Mouse (Mus musculus) CH12.LX (cell line): Measurements from ENCODE around the gene Aff3. TPM values are rescaled to one million over a fixed set of nuclear protein-coding genes. Genes with fewer than 3 reads are reported as not detected.

Source experiments
- DNase-seq: peaks from one replicate; pipeline ENCODE4 v3.0.0-alpha.2; 2013; ENCODE audit errors: extremely low read depth
- H3K27ac ChIP-seq: 2 replicates; pipeline ENCODE4 v1.5.1; 2012; ENCODE audit warnings: low read depth, mild to moderate bottlenecking, control low read depth, moderate library complexity; ENCODE audit not compliant: insufficient read depth
- H3K27me3 ChIP-seq: replicated peaks from 2 replicates; pipeline ENCODE3; 2012; ENCODE audit warnings: inconsistent platforms
- H3K36me3 ChIP-seq, 2 experiments: replicated peaks in 1 of 2; 2 replicates each; pipeline versions ENCODE3 to v1.6.1; 2012; ENCODE audit warnings: inconsistent platforms in 1 of 2, low read length in 1 of 2, mild to moderate bottlenecking in 1 of 2, mixed read lengths in 1 of 2, moderate library complexity in 1 of 2; ENCODE audit not compliant: control insufficient read depth in 1 of 2, insufficient read depth in 1 of 2
- H3K4me1 ChIP-seq, 2 experiments: 2 replicates each; pipeline ENCODE4 v1.6.1; 2012; ENCODE audit warnings: inconsistent platforms in 1 of 2, moderate library complexity in 1 of 2; ENCODE audit not compliant: insufficient read depth in 2 of 2, control insufficient read depth in 1 of 2
- H3K4me2 ChIP-seq: 2 replicates; pipeline ENCODE4 v1.6.1; 2012; ENCODE audit warnings: low read depth, mild to moderate bottlenecking, control low read depth; ENCODE audit not compliant: poor library complexity, insufficient read depth, severe bottlenecking
- H3K4me3 ChIP-seq, 3 experiments: fragments of 150-350 bp in 1 of 3; sonication (generic) in 1 of 3; replicated peaks in 1 of 3; 2 replicates each; pipeline versions ENCODE3 to v1.5.1; 2011 to 2012; ENCODE audit warnings: low read depth in 2 of 3, low read length in 2 of 3, mild to moderate bottlenecking in 2 of 3, moderate library complexity in 2 of 3, control low read depth in 1 of 3, improper control_type of control experiment in 1 of 3, inconsistent platforms in 1 of 3, mixed read lengths in 1 of 3; ENCODE audit not compliant: poor library complexity in 1 of 3
- H3K79me2 ChIP-seq: replicated peaks from 2 replicates; pipeline ENCODE4 v1.6.1; 2012; ENCODE audit warnings: mild to moderate bottlenecking, moderate library complexity; ENCODE audit not compliant: control insufficient read depth, poor library complexity, insufficient read depth, severe bottlenecking; ENCODE audit errors: extremely low read depth
- H3K9ac ChIP-seq: 2 replicates; pipeline ENCODE4 v1.6.1; 2012; ENCODE audit warnings: low read depth, mild to moderate bottlenecking, control low read depth, moderate library complexity; ENCODE audit not compliant: insufficient read depth
- H3K9me3 ChIP-seq: replicated peaks from 2 replicates; pipeline ENCODE3; 2012; ENCODE audit warnings: low read length, inconsistent platforms, mixed read lengths
- CHD1 ChIP-seq: IDR thresholded peaks from 2 replicates; pipeline ENCODE4 v1.6.1; 2012; ENCODE audit warnings: low read depth, low read length, improper control_type of control experiment, inconsistent platforms
- CHD2 ChIP-seq: IDR thresholded peaks from 2 replicates; pipeline ENCODE4 v1.6.1; 2011; ENCODE audit warnings: low read length, improper control_type of control experiment
- CTCF ChIP-seq, 2 experiments: IDR thresholded peaks in 1 of 2; conservative IDR thresholded peaks in 1 of 2; 2 replicates each; pipeline ENCODE4 v1.5.1; 2011 to 2012; ENCODE audit warnings: low read depth in 2 of 2, low read length in 2 of 2, improper control_type of control experiment in 1 of 2, inconsistent platforms in 1 of 2, mild to moderate bottlenecking in 1 of 2, moderate library complexity in 1 of 2
- E2F4 ChIP-seq: IDR thresholded peaks from 2 replicates; pipeline ENCODE4 v1.6.1; 2011; ENCODE audit warnings: low read depth, low read length, improper control_type of control experiment; ENCODE audit not compliant: insufficient replicate concordance
- ETS1 ChIP-seq: conservative IDR thresholded peaks from 2 replicates; pipeline ENCODE4 v1.6.1; 2012; ENCODE audit warnings: low read depth, mild to moderate bottlenecking, inconsistent platforms, low read length, improper control_type of control experiment, moderate library complexity
- GABPA ChIP-seq: IDR thresholded peaks from 2 replicates; pipeline ENCODE4 v1.6.1; 2012; ENCODE audit warnings: low read depth, low read length, improper control_type of control experiment, inconsistent platforms; ENCODE audit not compliant: insufficient replicate concordance
- HCFC1 ChIP-seq: IDR thresholded peaks from 2 replicates; pipeline ENCODE4 v1.6.1; 2012; ENCODE audit warnings: low read depth, mild to moderate bottlenecking, inconsistent platforms, low read length, improper control_type of control experiment
- IRF4 ChIP-seq: IDR thresholded peaks from 2 replicates; pipeline ENCODE4 v1.6.1; 2014; ENCODE audit warnings: low read depth, mild to moderate bottlenecking, inconsistent platforms, low read length, improper control_type of control experiment
- JUN ChIP-seq: IDR thresholded peaks from 2 replicates; pipeline ENCODE4 v1.6.1; 2011; ENCODE audit warnings: low read depth, mild to moderate bottlenecking, low read length, improper control_type of control experiment, moderate library complexity; ENCODE audit not compliant: insufficient read depth
- KAT2A ChIP-seq: IDR thresholded peaks from 2 replicates; pipeline ENCODE4 v1.6.1; 2012; ENCODE audit warnings: low read length, improper control_type of control experiment, inconsistent platforms; ENCODE audit not compliant: insufficient replicate concordance
- MAFK ChIP-seq: IDR thresholded peaks from 2 replicates; pipeline ENCODE4 v1.6.1; 2011; ENCODE audit warnings: low read length, improper control_type of control experiment; ENCODE audit not compliant: insufficient replicate concordance
- MAX ChIP-seq: IDR thresholded peaks from 2 replicates; pipeline ENCODE4 v1.6.1; 2011; ENCODE audit warnings: low read length, improper control_type of control experiment
- MAZ ChIP-seq: IDR thresholded peaks from 2 replicates; pipeline ENCODE4 v1.6.1; 2012; ENCODE audit warnings: low read depth, mild to moderate bottlenecking, inconsistent platforms, low read length, improper control_type of control experiment, moderate library complexity
- MEF2A ChIP-seq: IDR thresholded peaks from 2 replicates; pipeline ENCODE4 v1.6.1; 2014; ENCODE audit warnings: low read depth, mild to moderate bottlenecking, inconsistent platforms, low read length, improper control_type of control experiment, borderline replicate concordance
- MXI1 ChIP-seq: IDR thresholded peaks from 2 replicates; pipeline ENCODE4 v1.6.1; 2011; ENCODE audit warnings: mild to moderate bottlenecking, low read depth, low read length, improper control_type of control experiment
- MYC ChIP-seq: IDR thresholded peaks from 2 replicates; pipeline ENCODE4 v1.6.1; 2011; ENCODE audit warnings: low read depth, mild to moderate bottlenecking, improper control_type of control experiment, low read length
- NELFE ChIP-seq: IDR thresholded peaks from 2 replicates; pipeline ENCODE4 v1.6.1; 2011; ENCODE audit warnings: low read depth, low read length, improper control_type of control experiment
- NRF1 ChIP-seq: IDR thresholded peaks from 2 replicates; pipeline ENCODE4 v1.6.1; 2014; ENCODE audit warnings: low read depth, mild to moderate bottlenecking, inconsistent platforms, low read length, improper control_type of control experiment, moderate library complexity
- POLR2AphosphoS2 ChIP-seq: IDR thresholded peaks from 2 replicates; pipeline ENCODE4 v1.6.1; 2011; ENCODE audit warnings: low read depth, low read length, improper control_type of control experiment
- RAD21 ChIP-seq: IDR thresholded peaks from 2 replicates; pipeline ENCODE4 v1.6.1; 2011; ENCODE audit warnings: low read depth, mild to moderate bottlenecking, low read length, improper control_type of control experiment, moderate library complexity
- RCOR1 ChIP-seq: conservative IDR thresholded peaks from 2 replicates; pipeline ENCODE4 v1.6.1; 2012; ENCODE audit warnings: low read depth, mild to moderate bottlenecking, inconsistent platforms, low read length, improper control_type of control experiment
- SMC3 ChIP-seq: IDR thresholded peaks from 2 replicates; pipeline ENCODE4 v1.6.1; 2011; ENCODE audit warnings: low read depth, low read length, improper control_type of control experiment
- TCF12 ChIP-seq: IDR thresholded peaks from 2 replicates; pipeline ENCODE4 v1.6.1; 2014; ENCODE audit warnings: low read depth, mild to moderate bottlenecking, inconsistent platforms, low read length, improper control_type of control experiment
- UBTF ChIP-seq: IDR thresholded peaks from 2 replicates; pipeline ENCODE4 v1.6.1; 2012; ENCODE audit warnings: low read depth, mild to moderate bottlenecking, inconsistent platforms, low read length, improper control_type of control experiment, moderate library complexity
- USF2 ChIP-seq: conservative IDR thresholded peaks from 2 replicates; pipeline ENCODE4 v1.6.1; 2011; ENCODE audit warnings: low read depth, low read length, improper control_type of control experiment
- ZKSCAN1 ChIP-seq: IDR thresholded peaks from 2 replicates; pipeline ENCODE4 v1.6.1; 2012; ENCODE audit warnings: low read depth, inconsistent platforms, low read length, improper control_type of control experiment, borderline replicate concordance
- ZMIZ1 ChIP-seq: IDR thresholded peaks from 2 replicates; pipeline ENCODE4 v1.6.1; 2012; ENCODE audit warnings: low read depth, mild to moderate bottlenecking, inconsistent platforms, low read length, improper control_type of control experiment
- ZNF384 ChIP-seq: IDR thresholded peaks from 2 replicates; pipeline ENCODE4 v1.6.1; 2012; ENCODE audit warnings: low read depth, low read length, improper control_type of control experiment, inconsistent platforms
- dilution Hi-C: fragments of 300-500 bp; cut with MboI; formaldehyde crosslinking; loops from 2 replicates; pipeline ENCODE4 v1.14.3; 2020; ENCODE audit warnings: low sequenced_read_pairs; ENCODE audit not compliant: extremely low pct_unique_long_range_greater_than_20kb, extremely low pct_ligation_motif_present
- in situ Hi-C: fragments of 300-500 bp; cut with MboI; formaldehyde crosslinking; loops from 3 replicates; pipeline ENCODE4 v1.14.3; 2019; ENCODE audit warnings: low sequenced_read_pairs, low pct_ligation_motif_present, low pct_unique_long_range_greater_than_20kb, mixed read lengths
- polyA plus RNA-seq: library from polyadenylated mRNA; unstranded; fragments of >175 nt; gene quantifications from 2 replicates; pipeline ENCODE4 v1.2.1, GENCODE M21; 2012; ENCODE audit warnings: low read depth; ENCODE audit not compliant: insufficient read length
- total RNA-seq, 2 experiments: library from RNA; depleted of rRNA; stranded (reverse); fragments of 300-350 nt in 1 of 2; fragments of >200 nt in 1 of 2; gene quantifications; 2 replicates each; pipeline ENCODE4 v1.2.3; 2012 to 2014

Gene Aff3
- total and polyA plus RNA-seq, 3 experiments = 5.1 to 29.9 (median 7.7) TPM

DNA sequence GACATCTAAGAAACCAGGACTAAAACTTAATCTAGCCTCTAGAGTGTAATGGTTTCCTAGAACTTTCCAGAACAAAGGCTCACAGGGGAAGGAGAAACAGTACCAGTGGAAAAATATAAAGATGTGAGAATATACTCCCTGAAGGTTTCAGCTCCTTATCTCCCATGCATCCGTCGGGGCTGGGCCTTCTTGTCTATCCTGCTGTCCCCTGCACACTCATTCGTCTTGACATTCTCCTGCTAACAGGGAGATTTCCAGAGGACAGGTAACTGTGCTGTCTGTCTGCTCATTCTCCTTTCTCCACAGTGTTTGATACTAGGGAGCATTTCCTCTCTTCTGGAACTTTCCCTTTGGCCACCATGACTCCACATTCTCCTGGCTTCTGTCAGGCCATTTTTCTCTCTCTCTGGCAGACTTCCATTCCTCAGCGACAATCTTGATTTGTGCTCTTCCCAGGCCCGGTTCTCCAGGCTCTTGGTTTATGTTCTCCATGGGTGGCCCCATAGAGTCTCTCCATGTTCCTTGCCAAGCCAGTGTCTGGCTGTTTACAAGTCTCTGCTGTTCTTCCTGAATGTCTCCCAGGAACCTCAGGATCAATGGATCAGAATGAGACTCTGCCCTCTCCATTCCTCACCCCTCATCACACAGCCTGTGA, 1.5 kb upstream of the Aff3 start:
- TF ChIP-seq MYC (no peak), GABPA (no peak), ZNF384 (no peak), KAT2A (no peak), MXI1 (no peak), NELFE (no peak), MEF2A (no peak), RAD21 (no peak), RCOR1 (no peak), CHD1 (no peak), POLR2AphosphoS2 (no peak), IRF4 (no peak), TCF12 (no peak), ETS1 (no peak), MAFK (no peak), CTCF (conservative IDR thresholded peaks at IDR 0.05 in 1 of 2, IDR thresholded peaks at IDR 0.05 in 1 of 2; ENCODE audit: low read depth in 2 of 2, low read length in 2 of 2) (no peak), UBTF (no peak), ZMIZ1 (no peak), SMC3 (no peak)
- TF ChIP-seq, all 38 proteins: peak for 0
- Histone ChIP-seq H3K36me3 (no peaks in the 10 kb centered on the region), H3K4me3 (no peak overlapping the region), H3K27ac (no peak overlapping the region), H3K27me3 (no peaks in the 10 kb centered on the region), H3K9me3 (no peaks in the 10 kb centered on the region), H3K4me1 (peaks cover 20 to 35% of the 10 kb centered on the region in 2 experiments), H3K79me2 (no peaks in the 10 kb centered on the region), H3K9ac (no peak overlapping the region), H3K4me2 (no peak overlapping the region)
- dilution Hi-C loops = no loop called here
- no peak for DNase-seq
- in situ Hi-C loops = no loop called here

- H3K4me1 ChIP-seq = peaks cover 23 to 37% of the 10 kb centered on the region in 2 experiments
- H3K9ac ChIP-seq = no peak overlapping the region
- H3K27ac ChIP-seq = no peak overlapping the region
- TF ChIP-seq ETS1 (peak; percentile 82), GABPA (no peak), UBTF (no peak), CHD2 (no peak), TCF12 (0 out of 2 replicates have a peak, but pooled peaks have one; percentile 33), E2F4 (no peak), MAX (peak; percentile 63; the same call in 1 of the 2 replicates), ZNF384 (no peak), MAZ (no peak), MYC (peak; percentile 54; the same call in 1 of the 2 replicates), JUN (peak; percentile 63; the same call in 1 of the 2 replicates), MEF2A (no peak), SMC3 (peak; percentile 3; the same call in 1 of the 2 replicates), RCOR1 (no peak), MAFK (no peak), POLR2AphosphoS2 (no peak), ZKSCAN1 (no peak), USF2 (no peak), CHD1 (no peak), NELFE (no peak), NRF1 (no peak), HCFC1 (no peak), KAT2A (no peak)
These were observed 856 bp upstream of the Aff3 start for GRCm38 (mm10) chr1:38665611-38666010.

More at GRCm38 (mm10) chr1:38665611-38666010, 856 bp upstream of the Aff3 start:
- peak; percentile 89 for DNase-seq
- dilution Hi-C loops (no loop called here), in situ Hi-C loops (no loop called here)
- no peaks in the 10 kb centered on the region for H3K9me3 ChIP-seq
- H3K79me2 ChIP-seq = no peaks in the 10 kb centered on the region
- no peak overlapping the region for H3K4me3 ChIP-seq
- peaks cover 0 to 3% of the 10 kb centered on the region in 2 experiments for H3K36me3 ChIP-seq
- no peaks in the 10 kb centered on the region for H3K27me3 ChIP-seq
- H3K4me2 ChIP-seq = no peak overlapping the region
